Mouse (Mus musculus) bone marrow, adult 2 months (tissue): ENCODE measurements around the gene Upf3a.

Source experiments
- CTCF ChIP-seq: fragments of 200-500 bp; IDR thresholded peaks from 2 replicates; pipeline ENCODE4 v1.5.1; 2011; ENCODE audit warnings: low read length, control low read depth; ENCODE audit not compliant: control insufficient read depth, insufficient read depth
- POLR2A ChIP-seq: fragments of 200-500 bp; IDR thresholded peaks from 2 replicates; pipeline ENCODE4 v1.6.1; 2011; ENCODE audit warnings: low read depth, mild to moderate bottlenecking, control low read depth, low read length, borderline replicate concordance; ENCODE audit not compliant: control insufficient read depth

GRCm38 (mm10) chr8:13753680-13754079 lies 31.7 kb upstream of the Upf3a start:
- TF ChIP-seq POLR2A (no peak), CTCF (peak; percentile 71)
